Mouse (Mus musculus): ENCODE measurements at regions not wholly inside any gene's neighbourhood (a gene's known extent, or its start where the extent isn't known, plus 50 kb on each side); places are given as distances from the start of the nearest gene placed in this dataset.

GRCm38 (mm10) chr13:52022529-52022928 is 176.1 kb downstream of the Gadd45g start:
- WGBS, result 82% methylated on average over 4 of the region's 4 CpGs
- Histone ChIP-seq H3K36me3 (ENCODE audit: control insufficient read depth, insufficient read depth, low read length) (no peaks in the 10 kb centered on the region), H3K4me1 (ENCODE audit: control insufficient read depth, insufficient read depth, low read depth, low read length) (peaks cover 21% of the 10 kb centered on the region), H3K27ac (ENCODE audit: low read depth, low read length) (no peak overlapping the region), H3K9ac (ENCODE audit: low read depth, low read length) (no peak overlapping the region), H3K27me3 (replicated peaks; ENCODE audit: control insufficient read depth, insufficient read depth, low read length) (no peaks in the 10 kb centered on the region), H3K4me3 (ENCODE audit: low read length) (no peak overlapping the region), H3K4me2 (ENCODE audit: low read length) (no peak overlapping the region), H3K9me3 (ENCODE audit: control insufficient read depth, low read length) (no peaks in the 10 kb centered on the region)
- no peak for ATAC-seq

- Histone ChIP-seq H3K27me3 (replicated peaks; ENCODE audit: control insufficient read depth, insufficient read depth, low read length) (no peaks in the 10 kb centered on the region; the same call in 1 of the 2 replicates), H3K9ac (ENCODE audit: low read depth, low read length) (peak overlapping the region; percentile 25; the same call in 1 of the 2 replicates), H3K4me1 (ENCODE audit: control insufficient read depth, insufficient read depth, low read depth, low read length) (peaks cover 21% of the 10 kb centered on the region), H3K27ac (ENCODE audit: low read depth, low read length) (peak overlapping the region; percentile 39; the same call in 1 of the 2 replicates), H3K4me2 (ENCODE audit: low read length) (no peak overlapping the region), H3K4me3 (ENCODE audit: low read length) (no peak overlapping the region), H3K36me3 (ENCODE audit: control insufficient read depth, insufficient read depth, low read length) (no peaks in the 10 kb centered on the region), H3K9me3 (ENCODE audit: control insufficient read depth, low read length) (no peaks in the 10 kb centered on the region)
- 35% methylated on average over 2 of the region's 2 CpGs for WGBS
- ATAC-seq, result no peak
These were observed 177.9 kb downstream of the Gadd45g start for GRCm38 (mm10) chr13:52024349-52024748.

- peaks cover 21% of the 10 kb centered on the region for H3K4me1 ChIP-seq (ENCODE audit: control insufficient read depth, insufficient read depth, low read depth, low read length)
- H3K27me3 ChIP-seq (replicated peaks; ENCODE audit: control insufficient read depth, insufficient read depth, low read length), result no peaks in the 10 kb centered on the region; the same call in 1 of the 2 replicates
- 24% methylated on average over 18 of the region's 18 CpGs for WGBS
- H3K4me2 ChIP-seq (ENCODE audit: low read length), result peak overlapping the region; percentile 13; the same call in 1 of the 2 replicates
- no peaks in the 10 kb centered on the region for H3K36me3 ChIP-seq (ENCODE audit: control insufficient read depth, insufficient read depth, low read length)
- peak overlapping the region; percentile 39; the same call in 1 of the 2 replicates for H3K27ac ChIP-seq (ENCODE audit: low read depth, low read length)
- H3K9me3 ChIP-seq (ENCODE audit: control insufficient read depth, low read length), result no peaks in the 10 kb centered on the region
- peak; percentile 63 for ATAC-seq
- H3K9ac ChIP-seq (ENCODE audit: low read depth, low read length), result peak overlapping the region; percentile 25
- no peak overlapping the region for H3K4me3 ChIP-seq (ENCODE audit: low read length)
These were observed 178.5 kb downstream of the Gadd45g start for GRCm38 (mm10) chr13:52024832-52025481.

- Histone ChIP-seq H3K9me3 (ENCODE audit: control insufficient read depth, low read length) (no peaks in the 10 kb centered on the region), H3K27ac (ENCODE audit: low read depth, low read length) (no peak overlapping the region), H3K4me2 (ENCODE audit: low read length) (no peak overlapping the region), H3K36me3 (ENCODE audit: control insufficient read depth, insufficient read depth, low read length) (no peaks in the 10 kb centered on the region), H3K4me1 (ENCODE audit: control insufficient read depth, insufficient read depth, low read depth, low read length) (peaks cover 21% of the 10 kb centered on the region), H3K9ac (ENCODE audit: low read depth, low read length) (no peak overlapping the region), H3K27me3 (replicated peaks; ENCODE audit: control insufficient read depth, insufficient read depth, low read length) (no peaks in the 10 kb centered on the region; the same call in 1 of the 2 replicates), H3K4me3 (ENCODE audit: low read length) (no peak overlapping the region)
- WGBS, result 41% methylated on average over 5 of the region's 5 CpGs
- ATAC-seq, result peak; percentile 81
These were observed 179.0 kb downstream of the Gadd45g start for GRCm38 (mm10) chr13:52025482-52025848.

GRCm38 (mm10) chr13:52026291-52026690 is 179.8 kb downstream of the Gadd45g start:
- WGBS, result 90% methylated on average over 7 of the region's 7 CpGs
- no peak for ATAC-seq

GRCm38 (mm10) chr13:52029868-52030422 is 183.5 kb downstream of the Gadd45g start:
- no peak overlapping the region for H3K9ac ChIP-seq (ENCODE audit: low read depth, low read length)
- H3K27me3 ChIP-seq (replicated peaks; ENCODE audit: control insufficient read depth, insufficient read depth, low read length), result no peaks in the 10 kb centered on the region; the same call in 1 of the 2 replicates
- no peaks in the 10 kb centered on the region for H3K36me3 ChIP-seq (ENCODE audit: control insufficient read depth, insufficient read depth, low read length)
- H3K4me2 ChIP-seq (ENCODE audit: low read length), result no peak overlapping the region
- WGBS, result 49% methylated on average over 3 of the region's 3 CpGs
- no peak overlapping the region for H3K27ac ChIP-seq (ENCODE audit: low read depth, low read length)
- no peaks in the 10 kb centered on the region for H3K9me3 ChIP-seq (ENCODE audit: control insufficient read depth, low read length)
- peak; percentile 55 for ATAC-seq
- peaks cover 7% of the 10 kb centered on the region for H3K4me1 ChIP-seq (ENCODE audit: control insufficient read depth, insufficient read depth, low read depth, low read length)
- no peak overlapping the region for H3K4me3 ChIP-seq (ENCODE audit: low read length)

More at GRCm38 (mm10) chr13:52026291-52026690, 179.8 kb downstream of the Gadd45g start:
- no peaks in the 10 kb centered on the region; the same call in 1 of the 2 replicates for H3K27me3 ChIP-seq (replicated peaks; ENCODE audit: control insufficient read depth, insufficient read depth, low read length)
- no peak overlapping the region for H3K4me2 ChIP-seq (ENCODE audit: low read length)
- H3K27ac ChIP-seq (ENCODE audit: low read depth, low read length), result no peak overlapping the region
- H3K4me3 ChIP-seq (ENCODE audit: low read length), result no peak overlapping the region
- no peaks in the 10 kb centered on the region for H3K9me3 ChIP-seq (ENCODE audit: control insufficient read depth, low read length)
- H3K4me1 ChIP-seq (ENCODE audit: control insufficient read depth, insufficient read depth, low read depth, low read length), result peaks cover 16% of the 10 kb centered on the region
- H3K36me3 ChIP-seq (ENCODE audit: control insufficient read depth, insufficient read depth, low read length), result no peaks in the 10 kb centered on the region
- no peak overlapping the region for H3K9ac ChIP-seq (ENCODE audit: low read depth, low read length)

- H3K36me3 ChIP-seq (ENCODE audit: control insufficient read depth, insufficient read depth, low read length), result no peaks in the 10 kb centered on the region
- ATAC-seq, result no peak
- no peak overlapping the region for H3K4me2 ChIP-seq (ENCODE audit: low read length)
- 75% methylated on average over 5 of the region's 5 CpGs for WGBS
- H3K9ac ChIP-seq (ENCODE audit: low read depth, low read length), result no peak overlapping the region
- H3K27me3 ChIP-seq (replicated peaks; ENCODE audit: control insufficient read depth, insufficient read depth, low read length), result no peaks in the 10 kb centered on the region; the same call in 1 of the 2 replicates
- peaks cover 6% of the 10 kb centered on the region; the same call in 1 of the 2 replicates for H3K4me1 ChIP-seq (ENCODE audit: control insufficient read depth, insufficient read depth, low read depth, low read length)
- no peak overlapping the region for H3K27ac ChIP-seq (ENCODE audit: low read depth, low read length)
- H3K4me3 ChIP-seq (ENCODE audit: low read length), result no peak overlapping the region
- H3K9me3 ChIP-seq (ENCODE audit: control insufficient read depth, low read length), result no peaks in the 10 kb centered on the region
These were observed 185.0 kb downstream of the Gadd45g start for GRCm38 (mm10) chr13:52031465-52031864.

GRCm38 (mm10) chr13:52035731-52036130 is 189.3 kb downstream of the Gadd45g start:
- H3K9ac ChIP-seq (ENCODE audit: low read depth, low read length), result no peak overlapping the region
- ATAC-seq, result no peak
- no peaks in the 10 kb centered on the region for H3K27me3 ChIP-seq (replicated peaks; ENCODE audit: control insufficient read depth, insufficient read depth, low read length)
- H3K27ac ChIP-seq (ENCODE audit: low read depth, low read length), result no peak overlapping the region
- no peaks in the 10 kb centered on the region for H3K36me3 ChIP-seq (ENCODE audit: control insufficient read depth, insufficient read depth, low read length)
- WGBS, result 81% methylated on average over 6 of the region's 6 CpGs
- no peak overlapping the region for H3K4me2 ChIP-seq (ENCODE audit: low read length)
- no peak overlapping the region for H3K4me3 ChIP-seq (ENCODE audit: low read length)
- no peaks in the 10 kb centered on the region for H3K9me3 ChIP-seq (ENCODE audit: control insufficient read depth, low read length)
- H3K4me1 ChIP-seq (ENCODE audit: control insufficient read depth, insufficient read depth, low read depth, low read length), result peaks cover 13% of the 10 kb centered on the region

GRCm38 (mm10) chr13:52036351-52036750 is 189.9 kb downstream of the Gadd45g start:
- H3K4me2 ChIP-seq (ENCODE audit: low read length), result no peak overlapping the region
- peaks cover 13% of the 10 kb centered on the region for H3K4me1 ChIP-seq (ENCODE audit: control insufficient read depth, insufficient read depth, low read depth, low read length)
- H3K27me3 ChIP-seq (replicated peaks; ENCODE audit: control insufficient read depth, insufficient read depth, low read length), result no peaks in the 10 kb centered on the region
- no peak overlapping the region for H3K9ac ChIP-seq (ENCODE audit: low read depth, low read length)
- H3K36me3 ChIP-seq (ENCODE audit: control insufficient read depth, insufficient read depth, low read length), result no peaks in the 10 kb centered on the region
- H3K9me3 ChIP-seq (ENCODE audit: control insufficient read depth, low read length), result no peaks in the 10 kb centered on the region
- ATAC-seq, result peak; percentile 73
- no peak overlapping the region for H3K4me3 ChIP-seq (ENCODE audit: low read length)
- 40% methylated on average over 5 of the region's 5 CpGs for WGBS
- no peak overlapping the region for H3K27ac ChIP-seq (ENCODE audit: low read depth, low read length)

All from hindbrain, embryonic 16.5 days (tissue).